Mouse (Mus musculus) heart, embryonic 11.5 days (tissue): ENCODE data around the gene Mrpl34. TPM values are rescaled to one million over a fixed set of nuclear protein-coding genes. Genes with fewer than 3 reads are reported as not detected.

Experiments
- ATAC-seq: fragments of 200-750 bp; cut with Nextera tagmentation; replicated peaks from 2 replicates; pipeline ENCODE4 v1.8.0; 2017; ENCODE audit warnings: moderate library complexity; ENCODE audit not compliant: insufficient number of reproducible peaks, low FRiP score, low TSS enrichment
- H3K27ac ChIP-seq: fragments of 300-500 bp; sonication (generic); 2 replicates; pipeline ENCODE4 v1.5.1; 2014; ENCODE audit warnings: mild to moderate bottlenecking, low read depth, low read length
- H3K27me3 ChIP-seq: fragments of 300-500 bp; sonication (generic); 2 replicates; pipeline ENCODE4 v1.6.1; 2014; ENCODE audit warnings: mild to moderate bottlenecking, low read length, mixed read lengths; ENCODE audit not compliant: control insufficient read depth, insufficient read depth
- H3K36me3 ChIP-seq: fragments of 300-500 bp; sonication (generic); 2 replicates; pipeline ENCODE4 v1.6.1; 2014; ENCODE audit warnings: mild to moderate bottlenecking, low read length, moderate library complexity, mixed read lengths; ENCODE audit not compliant: control insufficient read depth, insufficient read depth
- H3K4me1 ChIP-seq: fragments of 300-500 bp; sonication (generic); 2 replicates; pipeline ENCODE4 v1.6.1; 2014; ENCODE audit warnings: low read length; ENCODE audit not compliant: control insufficient read depth, insufficient read depth
- H3K4me2 ChIP-seq: fragments of 300-500 bp; sonication (generic); 2 replicates; pipeline ENCODE4 v1.6.1; 2014; ENCODE audit warnings: mild to moderate bottlenecking, moderate library complexity
- H3K4me3 ChIP-seq: fragments of 300-500 bp; sonication (generic); 2 replicates; pipeline ENCODE4 v1.5.1; 2014; ENCODE audit warnings: low read depth, low read length
- H3K9ac ChIP-seq: fragments of 300-500 bp; sonication (generic); 2 replicates; pipeline ENCODE4 v1.6.1; 2014; ENCODE audit warnings: mild to moderate bottlenecking, low read depth, low read length, moderate library complexity
- H3K9me3 ChIP-seq: fragments of 300-500 bp; sonication (generic); replicated peaks from 2 replicates; pipeline ENCODE4 v1.6.1; 2016; ENCODE audit warnings: low read length; ENCODE audit not compliant: control insufficient read depth
- WGBS: fragments of 180-500 bp; shearing (Covaris S2); extraction: QIAGEN DNeasy Blood & Tissue Kit; methylation state at CpG from one replicate; pipeline ENCODE4 v1.1.7; 2014; ENCODE audit not compliant: insufficient replicate concordance; 5-methylcytosine and 5-hydroxymethylcytosine counted together
- polyA plus RNA-seq: library from polyadenylated mRNA; unstranded; fragments of >200 nt; fragmentation: Nextera tagmentation; extraction: Ambion mirVana; gene quantifications from 2 replicates; pipeline ENCODE4 v1.2.1, GENCODE M21; 2014

Mrpl34 gene
- polyA plus RNA-seq, 1 experiment from 2014 or later: 163 TPM

DNA sequence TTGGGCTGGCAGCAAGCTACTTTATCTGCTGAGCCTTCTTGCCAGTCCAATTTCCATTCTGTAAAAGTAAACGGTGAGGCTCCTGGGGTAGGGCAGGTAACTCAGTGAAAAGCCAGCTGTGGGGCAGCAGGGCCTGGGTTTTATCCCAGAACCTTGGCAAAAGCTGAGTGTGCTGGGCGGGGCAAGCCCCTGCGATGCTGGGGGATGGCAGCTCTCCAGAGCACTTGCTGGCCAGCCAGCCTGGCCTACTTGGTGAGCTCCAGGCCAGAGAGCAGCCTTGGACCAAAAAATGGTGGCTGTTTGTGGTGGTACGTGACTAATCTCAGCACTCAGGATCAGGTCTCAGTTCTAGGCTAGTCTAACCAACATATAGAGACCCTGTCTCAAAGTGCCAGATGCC lies 41.2 kb downstream of the Mrpl34 start:
- Histone ChIP-seq H3K4me3 (no peak overlapping the region), H3K27me3 (peaks cover 41% of the 10 kb centered on the region), H3K4me2 (no peak overlapping the region), H3K4me1 (peaks cover 5% of the 10 kb centered on the region; the same call in 1 of the 2 replicates), H3K9me3 (no peaks in the 10 kb centered on the region), H3K9ac (no peak overlapping the region), H3K27ac (no peak overlapping the region), H3K36me3 (no peaks in the 10 kb centered on the region)
- WGBS: 76% methylated on average over 4 of the region's 4 CpGs
- ATAC-seq: no peak

DNA sequence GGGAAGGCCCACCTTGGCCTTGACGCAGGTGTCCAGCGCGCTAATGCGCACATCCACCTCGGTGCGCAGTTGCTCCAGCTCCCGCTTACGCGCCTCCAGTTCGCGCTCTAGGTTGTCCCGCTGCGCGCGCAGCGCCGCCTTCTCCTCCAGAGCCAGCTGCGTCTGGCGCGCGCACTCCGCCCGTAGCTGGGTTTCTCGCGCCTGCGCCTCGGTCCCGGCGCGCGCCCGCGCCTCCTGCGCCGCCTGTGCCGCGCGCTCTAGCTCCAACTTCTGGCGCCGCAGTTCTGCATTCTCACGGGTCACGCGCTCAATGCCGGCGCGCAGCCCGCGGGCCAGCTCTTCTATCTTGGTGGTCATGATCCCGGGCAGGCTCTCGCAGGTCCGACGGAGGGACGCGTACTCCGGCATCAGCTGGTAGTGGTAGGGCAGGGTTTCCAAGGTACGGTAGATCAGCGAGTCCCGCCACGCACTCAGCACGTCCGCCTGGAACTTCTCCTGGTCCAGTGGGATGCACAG lies 42.9 kb downstream of the Mrpl34 start:
- peak overlapping the region; percentile 48 for H3K4me3 ChIP-seq
- H3K4me2 ChIP-seq: peak overlapping the region; percentile 86
- no peaks in the 10 kb centered on the region for H3K36me3 ChIP-seq
- no peak overlapping the region for H3K27ac ChIP-seq
- peaks cover 9% of the 10 kb centered on the region for H3K4me1 ChIP-seq
- peak; percentile 50 for ATAC-seq
- WGBS: 1% methylated on average over 60 of the region's 61 CpGs
- 0 out of 2 replicates have a peak overlapping the region, but pooled peaks have one; percentile 44 for H3K9ac ChIP-seq
- peaks cover 48% of the 10 kb centered on the region for H3K27me3 ChIP-seq
- H3K9me3 ChIP-seq: no peaks in the 10 kb centered on the region

DNA sequence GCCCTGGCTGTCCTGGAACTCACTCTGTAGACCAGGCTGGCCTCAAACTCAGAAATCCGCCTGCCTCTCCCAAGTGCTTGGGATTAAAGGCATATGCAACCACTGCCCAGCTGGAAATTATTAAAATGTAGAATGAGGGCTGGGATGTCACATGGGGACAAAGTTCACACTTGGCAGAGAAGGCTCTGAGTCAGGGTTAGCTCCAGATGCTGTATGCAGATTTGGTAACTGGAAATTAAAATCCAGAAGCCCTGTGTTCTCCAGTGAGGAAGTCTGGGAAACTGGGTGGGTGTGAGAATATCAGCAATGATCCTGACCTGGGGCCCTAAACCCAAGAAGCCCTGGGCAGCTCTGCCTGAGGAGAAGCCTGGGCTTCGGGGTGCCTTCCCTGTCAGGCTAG lies 44.6 kb downstream of the Mrpl34 start:
- peaks cover 48% of the 10 kb centered on the region for H3K27me3 ChIP-seq
- no peak overlapping the region for H3K27ac ChIP-seq
- peak overlapping the region; percentile 49 for H3K4me2 ChIP-seq
- no peaks in the 10 kb centered on the region for H3K9me3 ChIP-seq
- H3K9ac ChIP-seq: no peak overlapping the region
- no peak for ATAC-seq
- peak overlapping the region; percentile 39 for H3K4me3 ChIP-seq
- 74% methylated on average over 2 of the region's 2 CpGs for WGBS
- H3K36me3 ChIP-seq: no peaks in the 10 kb centered on the region
- peaks cover 9% of the 10 kb centered on the region for H3K4me1 ChIP-seq

DNA sequence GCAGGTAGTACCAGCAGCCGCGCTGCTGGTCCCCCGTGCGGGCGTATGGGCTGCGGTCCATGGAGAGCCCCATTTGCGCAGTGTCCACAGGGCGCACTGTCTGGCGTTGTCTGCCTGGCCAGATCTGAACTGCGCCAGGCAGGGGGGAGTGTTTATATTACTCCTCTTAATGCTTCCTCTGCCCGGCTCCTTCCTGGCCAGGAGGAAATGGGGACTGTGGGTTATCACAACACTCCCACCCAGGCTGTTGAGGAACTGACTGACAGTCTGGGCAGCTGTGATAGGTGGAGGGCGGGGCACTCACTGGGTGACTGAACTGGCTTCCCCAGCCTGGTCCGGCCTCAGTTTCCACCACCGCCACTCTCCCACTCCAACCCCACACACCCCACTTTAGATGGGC lies 46.9 kb downstream of the Mrpl34 start, which contains the start of gene Plvap:
Gene Plvap, minus strand, starts transcription at position 109 of the 400 bp plus-strand sequence.
- Histone ChIP-seq H3K27ac (peak within 1 kb of the TSS; percentile 67), H3K9ac (peak within 1 kb of the TSS; percentile 8; the same call in 1 of the 2 replicates), H3K36me3 (no peaks in the 10 kb centered on the region), H3K4me3 (peak within 1 kb of the TSS; percentile 39), H3K9me3 (no peaks in the 10 kb centered on the region), H3K4me2 (peak within 1 kb of the TSS; percentile 49), H3K27me3 (peaks cover 32% of the 10 kb centered on the region), H3K4me1 (peaks cover 9% of the 10 kb centered on the region)
- WGBS: 25% methylated on average over 14 of the region's 14 CpGs
- peak; percentile 65 for ATAC-seq

DNA sequence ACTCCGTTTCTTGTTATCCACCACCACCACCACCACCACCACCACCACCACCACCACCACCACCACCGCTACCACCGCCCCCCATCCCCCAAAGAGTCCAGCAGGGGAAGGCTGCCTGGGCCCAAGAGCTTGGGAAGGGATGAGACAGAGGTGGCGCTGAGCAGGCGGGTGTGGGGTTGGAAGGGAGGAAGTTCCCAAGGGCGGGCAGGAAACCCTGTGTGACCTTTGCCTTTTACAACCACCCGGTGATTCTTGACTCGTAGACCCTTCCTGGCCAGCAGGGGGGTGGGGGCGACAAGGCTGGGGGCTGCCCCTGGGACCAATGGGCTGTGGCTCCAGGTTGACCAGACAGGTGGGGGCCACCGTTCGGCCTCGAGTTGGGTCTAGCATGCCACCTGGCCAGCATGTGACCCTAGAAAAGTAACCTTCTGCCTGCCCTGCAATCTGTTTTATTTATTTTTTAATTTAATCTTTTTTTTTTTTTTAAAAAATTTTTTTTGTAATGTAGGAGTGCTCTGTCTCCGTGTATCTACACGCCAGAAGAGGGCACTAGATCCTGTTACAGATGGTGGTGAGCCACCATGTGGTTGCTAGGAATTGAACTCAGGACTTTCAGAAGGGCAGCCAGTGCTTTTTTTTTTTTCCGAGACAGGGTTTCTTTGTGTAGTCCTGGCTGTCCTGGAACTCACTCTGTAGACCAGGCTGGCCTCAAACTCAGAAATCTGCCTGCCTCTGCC lies 48.4 kb downstream of the Mrpl34 start:
- Histone ChIP-seq H3K27me3 (peaks cover 16% of the 10 kb centered on the region), H3K36me3 (no peaks in the 10 kb centered on the region), H3K4me2 (no peak overlapping the region), H3K9ac (no peak overlapping the region), H3K27ac (no peak overlapping the region), H3K4me3 (no peak overlapping the region), H3K4me1 (peaks cover 4% of the 10 kb centered on the region), H3K9me3 (no peaks in the 10 kb centered on the region)
- WGBS: 62% methylated on average over 15 of the region's 15 CpGs
- no peak for ATAC-seq

DNA sequence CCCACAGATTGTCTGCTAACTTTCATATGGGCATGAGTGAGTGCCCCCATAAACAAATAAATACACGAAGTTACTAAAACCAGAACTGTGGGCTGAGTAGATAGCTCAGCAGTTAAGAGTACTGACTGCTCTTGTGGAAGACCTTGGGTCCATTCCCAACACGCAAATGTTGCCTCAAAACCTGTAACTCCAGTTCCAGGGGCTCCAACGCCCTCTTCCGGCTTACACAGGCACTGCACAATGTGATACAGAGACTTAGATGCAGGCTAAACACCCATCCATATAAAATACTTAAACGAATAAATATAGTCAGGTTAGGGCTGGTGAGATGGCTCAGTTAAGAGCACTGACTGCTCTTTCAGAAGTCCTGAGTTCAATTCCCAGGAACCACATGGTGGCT lies 50.3 kb downstream of the Mrpl34 start:
- WGBS: 58% methylated on average over 5 of the region's 5 CpGs
- Histone ChIP-seq H3K4me3 (no peak overlapping the region), H3K27ac (no peak overlapping the region), H3K9ac (no peak overlapping the region), H3K4me1 (peaks cover 4% of the 10 kb centered on the region; the same call in 1 of the 2 replicates), H3K9me3 (no peaks in the 10 kb centered on the region), H3K4me2 (no peak overlapping the region), H3K27me3 (peaks cover 6% of the 10 kb centered on the region; the same call in 1 of the 2 replicates), H3K36me3 (no peaks in the 10 kb centered on the region)
- no peak for ATAC-seq

Other genes with a start within 250 kb of the Mrpl34 start
- 15.1 and 23.3 TPM in 2 replicates for gene Myo9b, start 192.2 kb upstream of the Mrpl34 start, polyA plus RNA-seq
- gene Haus8, start 192.0 kb upstream of the Mrpl34 start, polyA plus RNA-seq: 113 and 116 TPM in 2 replicates
- gene Use1, start 98.1 kb upstream of the Mrpl34 start, polyA plus RNA-seq: 73.3 and 80.7 TPM in 2 replicates
- gene Ocel1, start 93.7 kb upstream of the Mrpl34 start, polyA plus RNA-seq: 2.7 and 2.9 TPM in 2 replicates
- gene Nr2f6, start 83.0 kb upstream of the Mrpl34 start, polyA plus RNA-seq: 45.7 and 47.2 TPM in 2 replicates
- gene Ushbp1, start 69.2 kb upstream of the Mrpl34 start, polyA plus RNA-seq: 3.0 and 4.3 TPM in 2 replicates
- 89.6 and 92.1 TPM in 2 replicates for gene Babam1, start 68.1 kb upstream of the Mrpl34 start, polyA plus RNA-seq
- 21.2 and 23.0 TPM in 2 replicates for gene Ankle1, start 58.9 kb upstream of the Mrpl34 start, polyA plus RNA-seq
- gene Abhd8, start 1.3 kb upstream of the Mrpl34 start, polyA plus RNA-seq: 17.0 and 20.4 TPM in 2 replicates
- gene Dda1, start 4.2 kb downstream of the Mrpl34 start, polyA plus RNA-seq: 95.9 and 102 TPM in 2 replicates
- gene Ano8, start 21.0 kb downstream of the Mrpl34 start, polyA plus RNA-seq: 0.90 and 1.4 TPM in 2 replicates
- gene Gtpbp3, start 23.1 kb downstream of the Mrpl34 start, polyA plus RNA-seq: 4.8 and 5.3 TPM in 2 replicates
- gene Plvap, start 46.8 kb downstream of the Mrpl34 start, polyA plus RNA-seq: 148 and 170 TPM in 2 replicates
- 0.55 and 1.3 TPM in 2 replicates for gene Ccdc194, start 60.8 kb downstream of the Mrpl34 start, polyA plus RNA-seq
- gene Bst2, start 72.5 kb downstream of the Mrpl34 start, polyA plus RNA-seq: 4.2 and 17.4 TPM in 2 replicates
- 59.7 and 63.3 TPM in 2 replicates for gene Mvb12a, start 78.0 kb downstream of the Mrpl34 start, polyA plus RNA-seq
- gene Tmem221, start 93.9 kb downstream of the Mrpl34 start, polyA plus RNA-seq: 0.21 and 0.35 TPM in 2 replicates
- not detected in 2 replicates for gene Nxnl1, start 101.6 kb downstream of the Mrpl34 start, polyA plus RNA-seq
- gene Slc27a1, start 103.9 kb downstream of the Mrpl34 start, polyA plus RNA-seq: 9.2 and 10.8 TPM in 2 replicates
- 184 and 194 TPM in 2 replicates for gene Pgls, start 127.2 kb downstream of the Mrpl34 start, polyA plus RNA-seq
- 1.9 and 2.0 TPM in 2 replicates for gene Fam129c, start 132.7 kb downstream of the Mrpl34 start, polyA plus RNA-seq
- 47.8 and 55.6 TPM in 2 replicates for gene Colgalt1, start 146.0 kb downstream of the Mrpl34 start, polyA plus RNA-seq
- gene Unc13a, start 206.8 kb downstream of the Mrpl34 start, polyA plus RNA-seq: 0.63 and 0.65 TPM in 2 replicates
- 4.9 and 5.3 TPM in 2 replicates for gene Jak3, start 211.3 kb downstream of the Mrpl34 start, polyA plus RNA-seq
- gene Insl3, start 224.3 kb downstream of the Mrpl34 start, polyA plus RNA-seq: 0.61 and 0.89 TPM in 2 replicates
- 1.4 and 1.8 TPM in 2 replicates for gene B3gnt3, start 236.8 kb downstream of the Mrpl34 start, polyA plus RNA-seq